ENCODE assay signal across 23 mouse cellular contexts in genomic region chr19:42660244-42660565, GRCm38 (mm10). TPM values are rescaled to one million over a fixed set of nuclear protein-coding genes. Genes with fewer than 3 reads are reported as not detected.
DNase-seq lines count a peak whose midpoint lies in the region; ATAC-seq and TF ChIP-seq lines count a peak whose summit lies in the region.
"Had no signal": no experiment of that assay in that cellular context is flagged by ENCODE, and none has a peak within 500 bp of the region (broad histone marks: within the 10 kb centered on the region; RNA-seq: fewer than 3 reads in every experiment).

No protein-coding gene starts in this region.

- no peaks in the 10 kb centered on the region for H3K36me3 ChIP-seq in forebrain, embryonic 11.5 days (ENCODE audit: control insufficient read depth, insufficient read depth, low read length)
- no peaks in the 10 kb centered on the region for H3K36me3 ChIP-seq in forebrain, postnatal 0 days (ENCODE audit: insufficient read depth)
- no peaks in the 10 kb centered on the region for H3K36me3 ChIP-seq in hindbrain, embryonic 10.5 days
- no peaks in the 10 kb centered on the region for H3K36me3 ChIP-seq in hindbrain, embryonic 14.5 days (replicated peaks; ENCODE audit: control insufficient read depth, insufficient read depth)
- no peaks in the 10 kb centered on the region for H3K36me3 ChIP-seq in C2C12 (ENCODE audit: control insufficient read depth, insufficient read depth)
- H3K36me3 ChIP-seq: embryonic facial prominence, embryonic 13.5 days; limb, embryonic 12.5 days; liver, embryonic 13.5 days; midbrain, embryonic 12.5 days had no signal

- no peaks in the 10 kb centered on the region for H3K79me3 ChIP-seq in C2C12 (ENCODE audit: low read depth)

- peaks cover 3% of the 10 kb centered on the region; the same call in 1 of the 2 replicates for H3K4me1 ChIP-seq in forebrain, embryonic 11.5 days (replicated peaks; ENCODE audit: control insufficient read depth, insufficient read depth, low read length)
- no peaks in the 10 kb centered on the region for H3K4me1 ChIP-seq in forebrain, postnatal 0 days (ENCODE audit: insufficient read depth)
- peaks cover 17% of the 10 kb centered on the region for H3K4me1 ChIP-seq in hindbrain, embryonic 10.5 days (replicated peaks)
- peaks cover 5% of the 10 kb centered on the region; the same call in 1 of the 2 replicates for H3K4me1 ChIP-seq in hindbrain, embryonic 14.5 days (replicated peaks; ENCODE audit: control insufficient read depth, insufficient read depth, low read length)
- peaks cover 7% of the 10 kb centered on the region for H3K4me1 ChIP-seq in brown adipose tissue, adult 24 weeks (ENCODE audit: control insufficient read depth, insufficient read depth, insufficient read length, low read length)
- H3K4me1 ChIP-seq: liver, embryonic 13.5 days had no signal

- peak; percentile 39 for DNase-seq in forebrain, embryonic 11.5 days (ENCODE audit: low spot score)
- DNase-seq in forebrain, postnatal 0 days = no peak
- no peak for DNase-seq in hindbrain, embryonic 10.5 days (ENCODE audit: low spot score)
- no peak for DNase-seq in hindbrain, embryonic 14.5 days (ENCODE audit: low spot score)
- no peak for DNase-seq in B cell, adult 2 months
- DNase-seq: embryo, embryonic 11 days; liver, embryonic 13.5 days; spleen, adult 18-20 months; thymus, postnatal 36 days had no signal

- H3K27me3 ChIP-seq in forebrain, embryonic 11.5 days (ENCODE audit: control insufficient read depth, insufficient read depth, low read length) = peaks cover 11% of the 10 kb centered on the region
- H3K27me3 ChIP-seq in forebrain, postnatal 0 days (ENCODE audit: insufficient read depth, low read length) = no peaks in the 10 kb centered on the region
- H3K27me3 ChIP-seq in hindbrain, embryonic 10.5 days (ENCODE audit: insufficient read depth, poor library complexity, severe bottlenecking) = peaks cover 78% of the 10 kb centered on the region
- H3K27me3 ChIP-seq in hindbrain, embryonic 14.5 days (ENCODE audit: control insufficient read depth, insufficient read depth, low read length) = 0 out of 2 replicates have a peak, but pooled peaks cover 7% of the 10 kb centered on the region
- peaks cover 3% of the 10 kb centered on the region for H3K27me3 ChIP-seq in C2C12 (ENCODE audit: control insufficient read depth, insufficient read depth, insufficient read length)
- H3K27me3 ChIP-seq: liver, embryonic 13.5 days had no signal

- no peak for ATAC-seq in forebrain, embryonic 11.5 days (replicated peaks; ENCODE audit: low FRiP score)
- ATAC-seq in forebrain, postnatal 0 days = no peak
- no peak for ATAC-seq in hindbrain, embryonic 14.5 days (ENCODE audit: low FRiP score)
- ATAC-seq in CD4-positive, CD25-positive, alpha-beta regulatory T cell, adult 4 months = no peak
- ATAC-seq: intestine, embryonic 16.5 days had no signal

- no peak for TF ChIP-seq CTCF in forebrain, postnatal 0 days (IDR thresholded peaks at IDR 0.05; ENCODE audit: low read depth)
- no peak for TF ChIP-seq CTCF in C2C12 (IDR thresholded peaks at IDR 0.05; ENCODE audit: control insufficient read depth, insufficient read depth, insufficient read length)

- H3ac ChIP-seq in C2C12 (ENCODE audit: control insufficient read depth, insufficient read length, low read depth) = no peak overlapping the region

- WGBS in forebrain, embryonic 11.5 days = 90% methylated on average over 2 of the region's 2 CpGs
- WGBS in forebrain, postnatal 0 days = 92% methylated on average over 2 of the region's 2 CpGs
- WGBS in hindbrain, embryonic 10.5 days = 91% methylated on average over 2 of the region's 2 CpGs
- 93% methylated on average over 2 of the region's 2 CpGs for WGBS in hindbrain, embryonic 14.5 days

- no peak overlapping the region for H3K9ac ChIP-seq in forebrain, embryonic 11.5 days (ENCODE audit: low read length)
- no peak overlapping the region for H3K9ac ChIP-seq in forebrain, postnatal 0 days
- H3K9ac ChIP-seq in hindbrain, embryonic 14.5 days = no peak overlapping the region
- H3K9ac ChIP-seq: limb, embryonic 12.5 days; liver, embryonic 13.5 days; midbrain, embryonic 12.5 days had no signal

- no peaks in the 10 kb centered on the region for H3K9me3 ChIP-seq in forebrain, embryonic 11.5 days (ENCODE audit: control insufficient read depth, low read length)
- H3K9me3 ChIP-seq in forebrain, postnatal 0 days (ENCODE audit: low read length) = no peaks in the 10 kb centered on the region
- no peaks in the 10 kb centered on the region for H3K9me3 ChIP-seq in hindbrain, embryonic 10.5 days
- H3K9me3 ChIP-seq in hindbrain, embryonic 14.5 days (ENCODE audit: control insufficient read depth, low read length) = no peaks in the 10 kb centered on the region
- H3K9me3 ChIP-seq: embryonic facial prominence, embryonic 13.5 days; forebrain, embryonic 13.5 days; limb, embryonic 12.5 days; liver, embryonic 13.5 days; midbrain, embryonic 12.5 days had no signal

- no peak overlapping the region for H3K27ac ChIP-seq in forebrain, embryonic 11.5 days (ENCODE audit: low read depth, low read length)
- H3K27ac ChIP-seq in forebrain, postnatal 0 days (ENCODE audit: low read depth, low read length) = no peak overlapping the region
- H3K27ac ChIP-seq in hindbrain, embryonic 10.5 days = peak overlapping the region; percentile 71; the same call in 1 of the 2 replicates
- no peak overlapping the region for H3K27ac ChIP-seq in hindbrain, embryonic 14.5 days
- peak overlapping the region; percentile 51 for H3K27ac ChIP-seq in brown adipose tissue, adult 24 weeks (replicated peaks; ENCODE audit: low read depth, low read length)
- H3K27ac ChIP-seq: embryonic facial prominence, embryonic 13.5 days; forebrain, embryonic 13.5 days; kidney, postnatal 0 days; limb, embryonic 12.5 days; liver, embryonic 13.5 days; midbrain, embryonic 12.5 days had no signal

- H3K4me3 ChIP-seq in forebrain, embryonic 11.5 days (ENCODE audit: low read depth, low read length) = no peak overlapping the region
- H3K4me3 ChIP-seq in forebrain, postnatal 0 days (ENCODE audit: low read depth, low read length) = no peak overlapping the region
- H3K4me3 ChIP-seq in hindbrain, embryonic 10.5 days = no peak overlapping the region
- H3K4me3 ChIP-seq in hindbrain, embryonic 14.5 days (replicated peaks; ENCODE audit: low read length) = no peak overlapping the region
- no peak overlapping the region for H3K4me3 ChIP-seq in C2C12 (ENCODE audit: insufficient read depth, poor library complexity, severe bottlenecking)
- H3K4me3 ChIP-seq in brown adipose tissue, adult 24 weeks (ENCODE audit: insufficient read depth, low read depth, low read length) = no peak overlapping the region
- H3K4me3 ChIP-seq: embryonic facial prominence, embryonic 13.5 days; erythroblast, embryonic 14.5 days; forebrain, embryonic 13.5 days; limb, embryonic 12.5 days; liver, embryonic 13.5 days; megakaryocyte, embryonic 14.5 days; midbrain, embryonic 12.5 days had no signal

- H3K4me2 ChIP-seq in forebrain, embryonic 11.5 days (ENCODE audit: low read depth, low read length, severe bottlenecking) = no peak overlapping the region
- H3K4me2 ChIP-seq in forebrain, postnatal 0 days (ENCODE audit: low read depth) = no peak overlapping the region
- no peak overlapping the region for H3K4me2 ChIP-seq in hindbrain, embryonic 14.5 days (replicated peaks)
- H3K4me2 ChIP-seq: embryonic facial prominence, embryonic 13.5 days; heart, embryonic 11.5 days; limb, embryonic 12.5 days; liver, embryonic 13.5 days; midbrain, embryonic 12.5 days had no signal

- no peaks in the 10 kb centered on the region for H3K79me2 ChIP-seq in C2C12 (ENCODE audit: control insufficient read depth, insufficient read depth)

TF ChIP-seq in C2C12, 6 proteins besides CTCF, POLR2A, EP300 and RAD21:
- peak; percentile 45 for TF ChIP-seq MAX (IDR thresholded peaks at IDR 0.05)
- no peak for TF ChIP-seq FOSL1 (IDR thresholded peaks at IDR 0.05; ENCODE audit: insufficient read depth, low read length, poor library complexity, severe bottlenecking)
- TF ChIP-seq MYOG (IDR thresholded peaks at IDR 0.05; ENCODE audit: control insufficient read depth, extremely low read depth, insufficient read length) = no peak
- TF ChIP-seq USF1 (IDR thresholded peaks at IDR 0.05; ENCODE audit: low read depth) = no peak
- TF ChIP-seq CEBPB (IDR thresholded peaks at IDR 0.05; ENCODE audit: low read depth) = peak; percentile 26
- no peak for TF ChIP-seq MYOD1 (IDR thresholded peaks at IDR 0.05; ENCODE audit: control insufficient read depth, insufficient read length, low read depth)

RNA-seq across cellular contexts. Expression of gene Loxl4, which starts 47.6 kb away (rescaled TPM):
- polyA plus RNA-seq in forebrain, embryonic 11.5 days (2014; fragmentation: Nextera tagmentation; extraction: Ambion mirVana) = 0.12 and 0.20 TPM in 2 replicates
- total RNA-seq in forebrain, postnatal 0 days (2014; rRNA removed) = 0.46 and 1.5 TPM in 2 replicates
- polyA plus RNA-seq in forebrain, postnatal 0 days (2015; fragmentation: Nextera tagmentation; extraction: Ambion mirVana) = 0.15 TPM in 1 of 2 replicates, not detected in the other
- polyA plus RNA-seq in hindbrain, embryonic 10.5 days (2016; fragmentation: Nextera tagmentation; extraction: Ambion mirVana) = 0.18 and 0.37 TPM in 2 replicates
- 0.13 and 0.27 TPM in 2 replicates for polyA plus RNA-seq in hindbrain, embryonic 14.5 days (2014; fragmentation: Nextera tagmentation; extraction: Ambion mirVana)
- polyA plus RNA-seq in C2C12 (2012; fragmentation: generic; extraction: Trizol) = 4.8 TPM
- 0.28 TPM in 1 of 2 replicates, not detected in the other for polyA plus RNA-seq in brown adipose tissue, adult 24 weeks (2012; ENCODE audit: insufficient read depth, insufficient read length, missing spikeins)
- polyA plus RNA-seq in CD4-positive, CD25-positive, alpha-beta regulatory T cell, adult 4 months (2017; shearing (Covaris generic)) = under 1 TPM; 0.39 to 0.47 TPM
- total RNA-seq: granulocyte monocyte progenitor cell, adult 5-6 weeks; hematopoietic stem cell, adult 5-6 weeks had no signal
- polyA plus RNA-seq: erythroblast, embryonic 14.5 days had no signal

Comparison
In these comparisons a context has a peak if more than half of its experiments do, and no peak if none do; other contexts are left out.
1. H3K27ac ChIP-seq: peak in hindbrain, embryonic 10.5 days (single experiment) and brown adipose tissue, adult 24 weeks (single experiment); none in forebrain, embryonic 11.5 days (single experiment), forebrain, postnatal 0 days (single experiment) and hindbrain, embryonic 14.5 days (single experiment).